Mouse (Mus musculus): ENCODE results near the gene Dyrk1a. TPM values are rescaled to one million over a fixed set of nuclear protein-coding genes. Genes with fewer than 3 reads are reported as not detected.

Gene Dyrk1a
- total RNA-seq, 2 experiments from 2014 or later = 43.9 to 59.8 TPM

GRCm38 (mm10) chr16:94586349-94586990 is 16.7 kb downstream of the Dyrk1a start:
- no peak for ATAC-seq (replicated peaks; ENCODE audit: low FRiP score, low TSS enrichment, poor library complexity, severe bottlenecking)

DNA sequence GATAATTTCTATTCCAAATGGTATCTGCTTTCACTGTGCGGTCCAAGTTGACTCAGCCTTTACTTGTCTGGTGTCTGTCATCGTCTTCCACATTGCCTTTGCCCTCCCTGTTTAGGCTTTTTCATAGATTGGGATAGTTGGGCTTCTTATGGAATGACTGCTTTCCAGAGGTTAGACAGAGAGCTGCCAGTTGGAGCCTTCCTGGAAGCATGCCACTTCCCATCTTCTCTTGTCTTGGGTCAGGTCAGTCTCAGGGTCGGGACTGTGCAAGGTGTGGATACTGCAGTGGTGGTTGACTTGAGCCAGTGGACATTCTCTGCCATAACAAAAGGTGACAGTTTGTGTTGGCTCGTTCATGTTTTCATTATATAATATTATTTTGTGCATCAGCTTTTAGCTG is 17.7 kb downstream of the Dyrk1a start:
- no peak for ATAC-seq (replicated peaks; ENCODE audit: low FRiP score, low TSS enrichment, poor library complexity, severe bottlenecking)

GRCm38 (mm10) chr16:94588171-94588570 is 18.4 kb downstream of the Dyrk1a start:
- no peak for ATAC-seq (replicated peaks; ENCODE audit: low FRiP score, low TSS enrichment, poor library complexity, severe bottlenecking)

DNA sequence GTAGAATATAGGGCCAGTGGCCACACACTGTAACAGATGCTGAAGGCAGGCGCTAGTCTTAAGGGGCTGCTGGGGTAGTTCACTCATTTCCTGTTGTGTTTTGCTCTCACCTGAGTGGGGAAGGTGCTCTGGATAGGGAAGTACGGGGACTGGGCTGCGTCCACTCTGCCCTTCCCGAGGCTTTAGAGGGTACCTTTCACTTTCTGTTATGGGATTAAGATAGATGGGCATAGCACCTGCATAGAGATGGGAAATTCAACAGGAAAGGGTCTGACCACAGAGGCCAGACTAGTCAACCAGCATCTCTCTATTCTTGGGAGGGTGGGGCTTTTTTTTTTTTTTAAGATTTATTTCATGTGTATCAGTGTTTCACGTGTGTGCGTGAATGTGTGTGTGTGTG is 19.2 kb downstream of the Dyrk1a start:
- ATAC-seq (replicated peaks; ENCODE audit: low FRiP score, low TSS enrichment, poor library complexity, severe bottlenecking) = no peak

GRCm38 (mm10) chr16:94589648-94590047 is 19.8 kb downstream of the Dyrk1a start:
- no peak for ATAC-seq (replicated peaks; ENCODE audit: low FRiP score, low TSS enrichment, poor library complexity, severe bottlenecking)

- ATAC-seq (replicated peaks; ENCODE audit: low FRiP score, low TSS enrichment, poor library complexity, severe bottlenecking) = 0 out of 2 replicates have a peak, but pooled peaks have one; percentile 10
Observed at GRCm38 (mm10) chr16:94590214-94590613, 20.4 kb downstream of the Dyrk1a start.

DNA sequence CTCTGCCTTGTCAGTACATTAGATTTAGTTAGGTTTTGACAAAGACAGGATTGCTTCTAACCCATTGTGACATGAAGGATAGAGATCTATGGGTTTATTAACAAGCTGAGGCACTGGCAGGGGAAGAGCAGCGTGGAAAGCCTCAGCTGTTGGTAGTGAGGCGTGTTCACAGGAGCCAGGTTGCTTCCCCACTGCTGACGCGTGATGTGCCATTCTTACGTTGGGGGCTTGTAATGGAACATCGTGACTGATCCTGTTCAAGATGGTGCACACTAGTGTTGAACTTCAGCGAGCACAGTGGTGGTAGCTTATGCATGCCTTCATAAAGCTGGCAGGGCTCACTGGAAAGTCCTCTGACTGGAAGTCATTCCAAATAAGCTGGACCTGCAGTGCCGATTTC is 21.2 kb downstream of the Dyrk1a start:
- ATAC-seq (replicated peaks; ENCODE audit: low FRiP score, low TSS enrichment, poor library complexity, severe bottlenecking) = no peak

- ATAC-seq (replicated peaks; ENCODE audit: low FRiP score, low TSS enrichment, poor library complexity, severe bottlenecking) = no peak
Observed at GRCm38 (mm10) chr16:94591536-94591935, 21.7 kb downstream of the Dyrk1a start.

- no peak for ATAC-seq (replicated peaks; ENCODE audit: low FRiP score, low TSS enrichment, poor library complexity, severe bottlenecking)
Observed at GRCm38 (mm10) chr16:94596633-94597032, 26.8 kb downstream of the Dyrk1a start.

GRCm38 (mm10) chr16:94597640-94598039 is 27.8 kb downstream of the Dyrk1a start:
- ATAC-seq (replicated peaks; ENCODE audit: low FRiP score, low TSS enrichment, poor library complexity, severe bottlenecking) = no peak

DNA sequence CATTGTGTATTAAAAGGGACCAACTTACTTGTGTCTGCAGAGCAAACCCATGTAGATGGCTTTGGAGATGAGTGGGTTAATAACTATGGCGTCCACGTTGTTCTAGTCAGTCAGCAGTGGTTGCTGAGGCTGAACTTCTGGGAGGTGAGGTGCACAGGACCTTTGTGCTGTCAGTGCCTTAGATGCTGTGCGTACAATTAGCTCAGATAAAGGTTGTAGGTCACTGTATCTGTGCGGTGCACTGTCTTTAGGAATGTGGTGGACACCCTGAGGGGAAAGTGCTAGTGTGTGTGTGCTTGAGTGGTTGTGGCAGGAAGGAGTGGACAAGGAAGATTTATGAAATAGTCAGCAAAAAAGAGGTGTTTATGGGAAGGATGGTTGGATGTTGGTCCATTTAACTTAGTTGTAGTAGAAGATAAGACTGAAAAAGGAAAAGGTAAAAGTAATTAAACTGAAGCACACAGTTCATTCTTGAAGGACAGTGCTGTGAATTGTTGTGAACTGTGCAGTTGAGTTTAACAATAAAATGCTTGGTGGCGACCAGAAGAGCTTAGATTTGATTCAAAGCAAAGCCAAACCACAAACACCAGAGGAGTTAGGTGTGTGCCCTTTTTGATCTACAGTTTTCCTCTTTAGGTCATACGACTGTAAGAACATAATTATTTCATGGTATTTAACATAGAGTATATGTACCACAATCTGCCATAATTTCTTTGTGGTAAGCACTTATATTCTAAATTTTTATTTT is 30.3 kb downstream of the Dyrk1a start:
- peak; percentile 51; the same call in 1 of the 2 replicates for ATAC-seq (replicated peaks; ENCODE audit: low FRiP score, low TSS enrichment, poor library complexity, severe bottlenecking)

DNA sequence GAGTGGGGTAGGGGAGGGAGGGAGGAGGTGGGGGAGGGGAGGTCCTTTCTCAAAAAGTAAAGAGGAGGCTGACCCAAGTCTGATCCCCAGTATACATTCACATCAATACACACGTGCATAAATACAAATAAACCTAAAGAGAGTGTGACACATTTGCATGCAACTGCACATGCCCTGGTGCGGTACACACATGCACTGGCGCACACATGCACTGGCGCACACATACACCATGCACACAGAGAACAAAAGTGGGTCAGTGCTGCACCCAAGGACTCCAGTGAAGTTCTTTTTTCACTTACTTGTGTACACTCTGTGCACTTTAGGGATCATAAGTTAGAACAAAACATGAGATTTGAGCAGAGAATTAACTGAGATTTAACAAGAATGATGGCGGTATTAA is 31.3 kb downstream of the Dyrk1a start:
- ATAC-seq (replicated peaks; ENCODE audit: low FRiP score, low TSS enrichment, poor library complexity, severe bottlenecking) = no peak

- no peak for ATAC-seq (replicated peaks; ENCODE audit: low FRiP score, low TSS enrichment, poor library complexity, severe bottlenecking)
Observed at GRCm38 (mm10) chr16:94601540-94601953, 31.7 kb downstream of the Dyrk1a start.

DNA sequence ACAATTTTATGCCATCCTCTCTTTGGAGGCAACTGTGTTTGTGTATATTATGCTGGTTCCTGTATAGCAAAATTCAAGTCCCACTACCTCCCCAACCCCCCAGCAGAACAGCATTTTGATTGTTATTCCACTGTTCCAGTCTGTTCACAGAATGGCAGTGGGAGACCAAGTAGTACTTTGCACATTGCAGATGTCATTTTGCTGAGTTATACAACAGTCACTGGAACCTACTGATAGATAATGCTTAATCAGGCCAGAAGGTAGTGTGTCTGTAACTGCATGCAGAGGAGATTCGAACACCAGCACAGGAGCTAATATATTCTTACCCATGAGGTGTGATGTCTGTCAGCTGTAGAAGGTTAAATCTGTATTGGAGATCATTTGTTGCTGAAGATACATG is 32.4 kb downstream of the Dyrk1a start:
- ATAC-seq (replicated peaks; ENCODE audit: low FRiP score, low TSS enrichment, poor library complexity, severe bottlenecking) = no peak

- ATAC-seq (replicated peaks; ENCODE audit: low FRiP score, low TSS enrichment, poor library complexity, severe bottlenecking) = no peak
Observed at GRCm38 (mm10) chr16:94602730-94603129, 32.9 kb downstream of the Dyrk1a start.

DNA sequence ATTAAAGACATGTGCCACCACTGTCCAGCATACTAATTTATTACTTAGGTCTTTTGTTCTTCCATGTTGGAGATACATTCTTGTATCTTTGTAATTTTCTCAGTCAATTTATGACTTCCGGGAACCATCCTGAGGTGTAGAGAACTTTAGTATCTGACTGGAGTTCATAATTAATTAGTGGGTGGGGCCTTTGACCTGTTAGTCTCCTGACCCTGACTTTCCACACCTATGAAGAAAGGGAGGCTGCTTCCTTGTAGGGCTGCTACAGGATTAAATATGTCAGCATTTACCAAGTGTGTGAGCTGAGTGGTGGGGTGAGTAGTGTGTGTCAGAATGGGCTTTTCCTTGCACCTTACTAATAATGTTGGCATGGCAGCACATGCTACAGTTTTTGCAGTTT is 36.4 kb downstream of the Dyrk1a start:
- no peak for ATAC-seq (replicated peaks; ENCODE audit: low FRiP score, low TSS enrichment, poor library complexity, severe bottlenecking)

- no peak for ATAC-seq (replicated peaks; ENCODE audit: low FRiP score, low TSS enrichment, poor library complexity, severe bottlenecking)
Observed at GRCm38 (mm10) chr16:94607468-94607867, 37.7 kb downstream of the Dyrk1a start.

- ATAC-seq (replicated peaks; ENCODE audit: low FRiP score, low TSS enrichment, poor library complexity, severe bottlenecking) = no peak
Observed at GRCm38 (mm10) chr16:94608706-94609594, 39.1 kb downstream of the Dyrk1a start.

GRCm38 (mm10) chr16:94612573-94612972 is 42.8 kb downstream of the Dyrk1a start:
- ATAC-seq (replicated peaks; ENCODE audit: low FRiP score, low TSS enrichment, poor library complexity, severe bottlenecking) = no peak

- no peak for ATAC-seq (replicated peaks; ENCODE audit: low FRiP score, low TSS enrichment, poor library complexity, severe bottlenecking)
Observed at GRCm38 (mm10) chr16:94617255-94617654, 47.4 kb downstream of the Dyrk1a start.

All from megakaryocyte-erythroid progenitor cell, adult 5-6 weeks (primary cell).